Mouse (Mus musculus) kidney, adult 2 months (tissue): Measurements from ENCODE around the gene Klk6.

Source experiments
- CTCF ChIP-seq: fragments of 200-500 bp; conservative IDR thresholded peaks from 2 replicates; pipeline ENCODE4 v1.5.1; 2011; ENCODE audit warnings: low read depth, mild to moderate bottlenecking, control low read depth, low read length, moderate library complexity, mixed read lengths; ENCODE audit not compliant: insufficient read depth, insufficient read length
- POLR2A ChIP-seq: fragments of 200-500 bp; IDR thresholded peaks from one replicate; pipeline ENCODE4 v1.6.1; 2011; ENCODE audit warnings: low read depth, low read length, control low read depth

DNA sequence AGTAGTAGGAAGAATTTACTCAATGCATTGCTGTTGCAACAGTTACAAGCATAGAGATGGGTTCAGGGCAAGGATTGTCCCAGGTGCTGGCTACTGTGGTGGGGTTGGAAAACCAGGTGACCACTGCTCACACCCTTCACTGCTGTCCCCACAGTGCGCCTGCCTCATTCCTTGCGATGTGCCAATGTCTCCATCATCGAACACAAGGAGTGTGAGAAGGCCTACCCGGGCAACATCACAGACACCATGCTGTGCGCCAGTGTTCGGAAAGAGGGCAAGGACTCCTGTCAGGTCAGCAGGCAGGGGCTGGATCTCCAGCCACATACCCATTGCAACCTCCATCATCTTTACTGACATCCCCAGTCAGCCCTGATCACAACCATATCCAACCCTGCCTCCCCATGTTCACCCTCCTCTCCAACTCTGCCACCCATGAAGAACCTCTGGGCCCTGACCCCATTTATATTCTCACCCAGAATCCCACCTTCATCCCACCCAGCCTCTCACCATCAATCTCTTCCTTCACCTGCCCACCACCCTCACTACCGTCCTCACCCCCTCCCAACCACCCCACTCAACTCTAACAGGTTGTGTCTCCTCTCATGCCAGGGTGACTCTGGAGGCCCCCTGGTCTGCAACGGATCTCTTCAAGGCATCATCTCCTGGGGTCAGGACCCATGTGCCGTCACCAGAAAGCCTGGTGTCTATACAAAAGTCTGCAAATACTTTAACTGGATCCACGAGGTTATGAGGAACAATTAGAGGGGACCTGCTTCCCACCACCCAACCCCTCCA lies 45.9 kb upstream of the Klk6 start:
- TF ChIP-seq CTCF, result no peak
- TF ChIP-seq POLR2A, result no peak
